Mouse (Mus musculus) E14TG2a.4 (cell line): ENCODE results near the gene Xrcc3.

Source experiments
- CTCF ChIP-seq: conservative IDR thresholded peaks from 2 replicates; pipeline ENCODE4 v1.5.1; 2014; ENCODE audit warnings: low read length
- POU5F1 ChIP-seq: IDR thresholded peaks from 2 replicates; pipeline ENCODE4 v1.6.1; 2014; ENCODE audit warnings: low read length, borderline replicate concordance

DNA sequence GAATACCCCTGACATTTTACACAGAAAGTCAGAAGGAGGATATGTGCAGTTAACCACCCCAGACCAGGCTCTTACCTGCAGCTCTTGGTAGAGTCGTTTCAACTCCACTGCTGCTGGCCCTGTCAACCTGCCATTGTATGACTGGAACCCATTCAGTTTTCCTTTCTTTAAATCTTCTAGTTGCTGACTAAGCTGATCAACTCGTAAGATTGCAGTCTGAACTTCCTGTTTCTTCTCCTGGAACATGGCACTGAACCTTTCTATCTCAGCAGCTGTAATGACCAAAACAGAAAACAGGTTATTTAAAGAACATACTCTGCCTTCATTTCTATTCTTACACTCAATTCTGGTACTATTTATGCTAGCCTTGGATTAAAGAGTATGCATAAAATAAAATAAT is 29.8 kb upstream of the Xrcc3 start:
- no peak for TF ChIP-seq CTCF
- no peak for TF ChIP-seq POU5F1
